Mouse (Mus musculus) liver, postnatal 0 days (tissue): ENCODE measurements around the gene Fbxo39.

Source experiments
- CTCF ChIP-seq: sonication (generic); IDR thresholded peaks from 2 replicates; pipeline ENCODE4 v1.5.1; 2016; ENCODE audit warnings: antibody characterized with exemption, low read depth
- EP300 ChIP-seq: IDR thresholded peaks from 2 replicates; pipeline ENCODE4 v1.6.1; 2016; ENCODE audit warnings: antibody characterized with exemption, low read depth, mild to moderate bottlenecking

DNA sequence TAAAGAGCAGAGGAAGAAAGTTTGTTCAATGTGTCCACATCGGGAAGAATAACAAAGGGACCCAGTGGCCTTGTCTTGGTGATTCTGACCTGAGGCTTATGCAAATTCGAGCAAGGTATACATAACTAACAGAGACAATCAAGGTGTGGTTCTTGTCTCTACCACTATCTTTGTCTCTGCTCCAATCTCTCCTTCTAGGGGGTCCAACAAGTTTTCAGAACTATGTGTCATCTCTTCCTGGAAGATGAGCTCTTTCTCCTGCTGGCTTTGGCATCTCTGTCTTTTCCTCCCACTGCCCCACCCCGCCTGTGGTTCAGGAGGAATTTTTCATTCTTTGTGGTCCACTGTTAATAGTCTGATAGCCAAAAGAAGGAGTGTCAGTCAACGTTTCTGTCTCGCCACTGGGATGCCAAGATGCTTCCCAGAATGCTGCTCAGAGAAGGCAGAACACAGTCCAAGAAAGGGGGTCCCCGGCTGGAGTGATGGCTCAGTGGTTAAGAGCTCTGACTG lies 28.2 kb upstream of the Fbxo39 start:
- no peak for TF ChIP-seq CTCF
- no peak for TF ChIP-seq EP300
